Mouse (Mus musculus): ENCODE measurements at regions not wholly inside any gene's neighbourhood (a gene's known extent, or its start where the extent isn't known, plus 50 kb on each side); places are given as distances from the start of the nearest gene placed in this dataset.

DNA sequence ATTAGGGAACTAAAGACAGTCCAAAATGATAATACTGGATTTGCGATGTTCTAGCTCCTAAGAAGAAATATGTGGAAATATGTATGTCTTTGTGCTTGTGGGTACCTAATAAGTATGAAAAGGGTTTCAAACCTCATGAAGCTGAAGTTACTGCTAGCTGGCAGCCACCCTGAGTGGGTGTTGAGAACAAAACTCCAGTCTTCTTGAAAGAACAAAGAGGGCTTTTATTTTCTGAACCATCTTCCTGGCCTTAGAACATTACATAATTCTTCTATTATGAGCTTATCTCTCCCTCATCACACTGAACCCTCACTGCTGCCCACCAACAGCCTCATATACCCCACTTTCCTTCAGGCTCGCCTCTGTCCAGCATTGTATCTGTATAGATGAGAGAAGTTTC is 905.6 kb upstream of the Slc10a2 start:
- no peak for DNase-seq (ENCODE audit: low read depth, low spot score)

GRCm38 (mm10) chr8:6002612-6003011 is 897.5 kb upstream of the Slc10a2 start:
- no peak for DNase-seq (ENCODE audit: low read depth, low spot score)

DNA sequence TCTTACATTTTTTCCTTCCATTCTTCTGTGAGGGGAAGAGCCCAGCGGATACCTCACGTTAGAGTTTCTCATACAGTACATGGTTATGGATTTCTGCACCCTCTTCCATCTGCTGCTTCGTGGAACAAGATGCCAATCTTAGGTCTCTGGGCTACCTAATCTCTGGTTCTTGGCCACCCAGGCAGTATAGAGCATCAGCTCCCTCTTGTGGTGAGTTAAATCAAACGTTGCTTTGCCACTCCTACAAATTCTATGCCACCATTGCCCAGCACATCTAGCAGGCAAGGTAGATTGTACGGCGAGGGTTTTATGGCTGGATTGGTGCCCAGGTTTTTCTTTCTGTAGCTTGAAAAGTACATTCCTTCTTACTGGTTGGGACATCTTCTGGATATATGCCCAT is 889.7 kb upstream of the Slc10a2 start:
- DNase-seq (ENCODE audit: low read depth, low spot score), result no peak

DNA sequence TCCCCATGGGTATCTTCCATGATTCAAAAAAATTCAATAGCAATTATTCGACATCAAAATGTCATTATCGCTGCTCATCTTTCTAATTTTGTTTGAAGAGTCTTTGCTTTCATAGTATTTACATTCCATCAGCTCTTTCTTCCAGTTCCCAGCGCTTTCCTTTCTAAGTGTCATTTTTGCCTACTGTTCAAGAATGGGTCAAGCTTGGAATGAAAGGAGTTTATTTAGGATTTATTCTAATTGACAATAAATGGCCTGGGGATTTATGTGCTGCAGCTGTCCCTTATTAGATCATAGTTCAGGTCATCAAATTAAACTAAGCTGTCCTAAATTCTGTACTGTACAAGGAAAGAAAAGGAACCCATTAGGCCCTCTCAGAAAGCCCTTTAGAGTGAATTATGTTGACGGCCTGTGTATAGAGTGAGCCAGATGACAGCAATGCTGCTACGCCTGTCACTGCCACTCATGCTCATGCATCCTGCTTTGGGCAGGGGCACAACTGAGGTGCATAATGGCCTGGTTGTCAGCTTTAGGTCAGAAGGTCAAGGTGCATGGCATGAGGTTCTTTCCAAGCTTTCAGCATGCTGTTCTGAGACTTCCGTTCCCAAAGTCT is 860.4 kb upstream of the Slc10a2 start:
- no peak for DNase-seq (ENCODE audit: low read depth, low spot score)

DNA sequence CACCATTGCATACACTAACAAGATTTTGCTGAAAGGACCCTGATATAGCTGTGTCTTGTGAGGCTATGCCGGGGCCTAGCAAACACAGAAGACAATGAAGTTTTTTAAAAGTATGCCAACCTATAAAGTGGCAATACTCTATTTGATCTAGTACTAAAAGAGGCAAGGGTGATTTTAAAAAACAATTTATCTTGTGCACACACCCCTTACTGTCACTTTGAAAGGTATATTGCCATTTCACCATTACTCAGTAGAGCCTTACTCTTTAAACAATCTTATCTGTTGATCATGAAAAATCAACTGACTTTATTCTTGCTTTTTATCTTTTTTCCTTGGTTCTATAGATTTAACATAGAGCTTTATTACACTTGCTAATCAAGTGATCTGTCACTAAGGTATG is 859.1 kb upstream of the Slc10a2 start:
- DNase-seq (ENCODE audit: low read depth, low spot score), result no peak

GRCm38 (mm10) chr8:5938057-5938456 is 832.9 kb upstream of the Slc10a2 start:
- no peak for DNase-seq (ENCODE audit: low read depth, low spot score)

GRCm38 (mm10) chr8:5918136-5918535 is 813.0 kb upstream of the Slc10a2 start:
- no peak for DNase-seq (ENCODE audit: low read depth, low spot score)
